In genomic region chr9:7790580-7791084, GRCm38 (mm10) we compare ENCODE assay signal across 20 mouse cellular contexts. TPM values are rescaled to one million over a fixed set of nuclear protein-coding genes. Genes with fewer than 3 reads are reported as not detected.
DNase-seq lines count a peak whose midpoint lies in the region; ATAC-seq and TF ChIP-seq lines count a peak whose summit lies in the region.
"Had no signal": no experiment of that assay in that cellular context is flagged by ENCODE, and none has a peak within 500 bp of the region (broad histone marks: within the 10 kb centered on the region; RNA-seq: fewer than 3 reads in every experiment).

No protein-coding gene starts in this region.

- no peak overlapping the region for H3K4me2 ChIP-seq in intestine, embryonic 14.5 days (ENCODE audit: low read length)
- H3K4me2 ChIP-seq in intestine, postnatal 0 days (replicated peaks; ENCODE audit: low read depth), result no peak overlapping the region
- no peak overlapping the region for H3K4me2 ChIP-seq in intestine, embryonic 15.5 days (replicated peaks)
- H3K4me2 ChIP-seq in liver, postnatal 0 days (ENCODE audit: low read depth, low read length), result peak overlapping the region; percentile 38; the same call in 1 of the 2 replicates
- H3K4me2 ChIP-seq: heart, embryonic 15.5 days; hindbrain, embryonic 14.5 days; lung, embryonic 15.5 days; neural tube, embryonic 13.5 days had no signal

- no peak for ATAC-seq in intestine, embryonic 14.5 days (replicated peaks; ENCODE audit: low FRiP score, low TSS enrichment, low read depth)
- ATAC-seq in intestine, postnatal 0 days, result no peak
- peak; percentile 74; the same call in 1 of the 2 replicates for ATAC-seq in intestine, embryonic 15.5 days
- ATAC-seq in liver, postnatal 0 days, result peak; percentile 95

- peaks cover 30% of the 10 kb centered on the region for H3K36me3 ChIP-seq in intestine, embryonic 14.5 days (ENCODE audit: control insufficient read depth, insufficient read depth, low read length)
- peaks cover 31% of the 10 kb centered on the region for H3K36me3 ChIP-seq in intestine, postnatal 0 days (ENCODE audit: control insufficient read depth, insufficient read depth)
- H3K36me3 ChIP-seq in intestine, embryonic 15.5 days, result peaks cover 8% of the 10 kb centered on the region; the same call in 1 of the 2 replicates
- H3K36me3 ChIP-seq in liver, postnatal 0 days (replicated peaks; ENCODE audit: insufficient read depth, low read length), result peaks cover 30% of the 10 kb centered on the region

- H3K4me3 ChIP-seq in intestine, embryonic 14.5 days (ENCODE audit: low read depth, low read length), result no peak overlapping the region
- no peak overlapping the region for H3K4me3 ChIP-seq in intestine, postnatal 0 days (ENCODE audit: low read depth, low read length)
- H3K4me3 ChIP-seq in intestine, embryonic 15.5 days (replicated peaks), result no peak overlapping the region
- no peak overlapping the region for H3K4me3 ChIP-seq in liver, postnatal 0 days (ENCODE audit: low read depth, low read length)
- H3K4me3 ChIP-seq: forebrain, embryonic 10.5 days; heart, embryonic 15.5 days; limb, embryonic 10.5 days; lung, embryonic 15.5 days; neural tube, embryonic 13.5 days had no signal

- no peak overlapping the region for H3K27ac ChIP-seq in intestine, embryonic 14.5 days (ENCODE audit: low read depth)
- no peak overlapping the region for H3K27ac ChIP-seq in intestine, postnatal 0 days (ENCODE audit: low read depth, low read length)
- no peak overlapping the region for H3K27ac ChIP-seq in intestine, embryonic 15.5 days
- H3K27ac ChIP-seq in liver, postnatal 0 days (ENCODE audit: low read depth), result no peak overlapping the region; the same call in 1 of the 2 replicates
- H3K27ac ChIP-seq: forebrain, embryonic 10.5 days; heart, embryonic 15.5 days; hindbrain, embryonic 14.5 days; limb, embryonic 10.5 days; lung, embryonic 15.5 days; neural tube, embryonic 13.5 days had no signal

- DNase-seq in intestine, embryonic 14.5 days (ENCODE audit: low spot score), result peak; percentile 18
- DNase-seq in brain, adult 2 months (ENCODE audit: low read depth, low spot score), result peak; percentile 15
- DNase-seq in liver, postnatal 0 days, result peak; percentile 53
- no peak for DNase-seq in urinary bladder, postnatal 10 days (ENCODE audit: low spot score)
- no peak for DNase-seq in cerebellum, postnatal 4 days (ENCODE audit: low spot score in 2 of 2)
- no peak for DNase-seq in kidney, postnatal 14 days
- DNase-seq: adrenal gland, adult 8-10 months; cerebellum, postnatal 14 days; kidney, adult 2 months; kidney, postnatal 4 days; thymus, postnatal 4 days had no signal

- TF ChIP-seq CTCF in intestine, postnatal 0 days (IDR thresholded peaks at IDR 0.05; ENCODE audit: low read depth), result no peak
- no peak for TF ChIP-seq CTCF in liver, postnatal 0 days (IDR thresholded peaks at IDR 0.05; ENCODE audit: low read depth)

- no peaks in the 10 kb centered on the region for H3K9me3 ChIP-seq in intestine, embryonic 14.5 days (ENCODE audit: control insufficient read depth, low read length)
- H3K9me3 ChIP-seq in intestine, postnatal 0 days (ENCODE audit: control insufficient read depth), result no peaks in the 10 kb centered on the region
- no peaks in the 10 kb centered on the region for H3K9me3 ChIP-seq in intestine, embryonic 15.5 days
- H3K9me3 ChIP-seq in liver, postnatal 0 days (ENCODE audit: low read length), result no peaks in the 10 kb centered on the region
- H3K9me3 ChIP-seq: forebrain, embryonic 10.5 days; heart, embryonic 15.5 days; limb, embryonic 10.5 days; lung, embryonic 15.5 days; megakaryocyte, embryonic 14.5 days; neural tube, embryonic 13.5 days had no signal

- peak; percentile 89 for TF ChIP-seq EP300 in liver, postnatal 0 days (IDR thresholded peaks at IDR 0.05; ENCODE audit: low read depth)

- no peak overlapping the region for H3K9ac ChIP-seq in intestine, embryonic 14.5 days (ENCODE audit: low read length)
- no peak overlapping the region for H3K9ac ChIP-seq in intestine, postnatal 0 days (ENCODE audit: low read depth, low read length)
- H3K9ac ChIP-seq in intestine, embryonic 15.5 days, result no peak overlapping the region
- H3K9ac ChIP-seq in liver, postnatal 0 days (replicated peaks), result no peak overlapping the region
- H3K9ac ChIP-seq: heart, embryonic 15.5 days; hindbrain, embryonic 14.5 days; lung, embryonic 15.5 days; neural tube, embryonic 13.5 days had no signal

- no peaks in the 10 kb centered on the region for H3K4me1 ChIP-seq in intestine, embryonic 14.5 days (replicated peaks; ENCODE audit: control insufficient read depth, insufficient read depth, low read length)
- H3K4me1 ChIP-seq in intestine, postnatal 0 days (replicated peaks; ENCODE audit: control insufficient read depth, insufficient read depth, low read length), result no peaks in the 10 kb centered on the region
- no peaks in the 10 kb centered on the region for H3K4me1 ChIP-seq in intestine, embryonic 15.5 days (replicated peaks)
- peaks cover 21% of the 10 kb centered on the region for H3K4me1 ChIP-seq in liver, postnatal 0 days (ENCODE audit: insufficient read depth)
- H3K4me1 ChIP-seq: heart, embryonic 15.5 days; limb, embryonic 10.5 days; lung, embryonic 15.5 days; neural tube, embryonic 13.5 days had no signal

- no peaks in the 10 kb centered on the region for H3K27me3 ChIP-seq in intestine, embryonic 14.5 days (replicated peaks; ENCODE audit: control insufficient read depth, insufficient read depth, low read length)
- no peaks in the 10 kb centered on the region for H3K27me3 ChIP-seq in intestine, postnatal 0 days (replicated peaks; ENCODE audit: control insufficient read depth, insufficient read depth, low read length)
- no peaks in the 10 kb centered on the region for H3K27me3 ChIP-seq in intestine, embryonic 15.5 days (replicated peaks)
- no peaks in the 10 kb centered on the region for H3K27me3 ChIP-seq in liver, postnatal 0 days (ENCODE audit: insufficient read depth, low read length)
- H3K27me3 ChIP-seq: heart, embryonic 15.5 days; lung, embryonic 15.5 days; megakaryocyte, embryonic 14.5 days; neural tube, embryonic 13.5 days had no signal

- whole genome bisulfite sequencing in intestine, embryonic 14.5 days, result 93% methylated on average over 11 of the region's 11 CpGs
- 76% methylated on average over 11 of the region's 11 CpGs for WGBS in intestine, postnatal 0 days
- 86% methylated on average over 11 of the region's 11 CpGs for WGBS in intestine, embryonic 15.5 days
- WGBS in liver, postnatal 0 days (ENCODE audit: insufficient replicate concordance), result 57% methylated on average over 11 of the region's 11 CpGs

RNA-seq across cellular contexts. Expression of gene Tmem123, which starts 26.8 kb away (rescaled TPM):
- polyA plus RNA-seq in intestine, embryonic 14.5 days (2014; fragmentation: Nextera tagmentation; extraction: Ambion mirVana), result 92.2 and 101 TPM in 2 replicates
- polyA plus RNA-seq in intestine, postnatal 0 days (2015; fragmentation: Nextera tagmentation; extraction: Ambion mirVana), result 32.8 and 36.5 TPM in 2 replicates
- polyA plus RNA-seq in intestine, embryonic 15.5 days (2015; fragmentation: Nextera tagmentation; extraction: Ambion mirVana), result 68.8 and 78.8 TPM in 2 replicates
- 27.7 and 29.2 TPM in 2 replicates for polyA plus RNA-seq in liver, postnatal 0 days (2015; fragmentation: Nextera tagmentation; extraction: Ambion mirVana)

RNA-seq across cellular contexts. Expression of gene Birc2, which starts 46.2 kb away (rescaled TPM):
- polyA plus RNA-seq in intestine, embryonic 14.5 days (2014; fragmentation: Nextera tagmentation; extraction: Ambion mirVana), result 36.2 and 39.8 TPM in 2 replicates
- 18.4 and 18.5 TPM in 2 replicates for polyA plus RNA-seq in intestine, postnatal 0 days (2015; fragmentation: Nextera tagmentation; extraction: Ambion mirVana)
- 28.9 and 32.1 TPM in 2 replicates for polyA plus RNA-seq in intestine, embryonic 15.5 days (2015; fragmentation: Nextera tagmentation; extraction: Ambion mirVana)
- polyA plus RNA-seq in liver, postnatal 0 days (2015; fragmentation: Nextera tagmentation; extraction: Ambion mirVana), result 11.8 and 13.8 TPM in 2 replicates

Comparison
In these comparisons a context has a peak if more than half of its experiments do, and no peak if none do; other contexts are left out.
1. ATAC-seq: peak in intestine, embryonic 15.5 days (single experiment) and liver, postnatal 0 days (single experiment); none in intestine, embryonic 14.5 days (single experiment) and intestine, postnatal 0 days (single experiment).
2. DNase-seq: peak in intestine, embryonic 14.5 days (single experiment), brain, adult 2 months (single experiment) and liver, postnatal 0 days (single experiment); none in urinary bladder, postnatal 10 days (single experiment), cerebellum, postnatal 4 days (0 of 2) and kidney, postnatal 14 days (single experiment).